25 mouse cellular contexts compared by ENCODE assay signal in genomic region chr11:99690463-99690862, GRCm38 (mm10). TPM values are rescaled to one million over a fixed set of nuclear protein-coding genes. Genes with fewer than 3 reads are reported as not detected.
DNase-seq lines count a peak whose midpoint lies in the region; TF ChIP-seq lines count a peak whose summit lies in the region.
"Had no signal": no experiment of that assay in that cellular context is flagged by ENCODE, and none has a peak within 500 bp of the region (broad histone marks: within the 10 kb centered on the region; RNA-seq: fewer than 3 reads in every experiment).

TSS of gene Gm14190 (minus strand) at chr11:99690740.

- peak; percentile 79 for DNase-seq in heart, adult 11 months
- no peak for DNase-seq in heart, postnatal 4 days
- DNase-seq in ovary, postnatal 14 days (ENCODE audit: low spot score): no peak
- DNase-seq: adrenal gland, adult 2 months; adrenal gland, adult 8-10 months; adrenal gland, postnatal 10 days; adrenal gland, postnatal 14 days; adrenal gland, postnatal 25 days; adrenal gland, postnatal 36 days; B cell, adult 2 months; cerebellum, adult 11 months; cerebellum, adult 11-12 months; cerebellum, adult 18-20 months had no signal

- peaks cover 6% of the 10 kb centered on the region for H3K27me3 ChIP-seq in myocyte (ENCODE audit: control insufficient read depth, insufficient read depth, insufficient read length)

- H3K4me2 ChIP-seq in myocyte (ENCODE audit: low read depth): no peak within 1 kb of the TSS

- TF ChIP-seq POLR2A in myocyte (IDR thresholded peaks at IDR 0.05; ENCODE audit: insufficient read length, low read depth): no peak

- no peak within 1 kb of the TSS for H3K4me3 ChIP-seq in myocyte

- no peaks in the 10 kb centered on the region for H3K79me2 ChIP-seq in myocyte (ENCODE audit: control insufficient read depth, insufficient read depth)

- H3ac ChIP-seq in myocyte (ENCODE audit: control insufficient read depth, insufficient read length): no peak within 1 kb of the TSS

- no peaks in the 10 kb centered on the region for H3K36me3 ChIP-seq in myocyte (ENCODE audit: control insufficient read depth, insufficient read depth)
- H3K36me3 ChIP-seq: G1E had no signal

TF ChIP-seq in myocyte, 11 proteins besides CTCF, POLR2A, EP300 and RAD21:
- no peak for TF ChIP-seq MAX (IDR thresholded peaks at IDR 0.05; ENCODE audit: low read depth)
- no peak for TF ChIP-seq USF1 (IDR thresholded peaks at IDR 0.05; ENCODE audit: low read depth)
- no peak for TF ChIP-seq POLR2AphosphoS2 (IDR thresholded peaks at IDR 0.05; ENCODE audit: insufficient read length, low read depth)
- no peak for TF ChIP-seq SRF (IDR thresholded peaks at IDR 0.05; ENCODE audit: control insufficient read depth, insufficient read length, low read depth)
- no peak for TF ChIP-seq E2F4 (IDR thresholded peaks at IDR 0.05; ENCODE audit: insufficient read depth)
- TF ChIP-seq TCF3 (IDR thresholded peaks at IDR 0.05; ENCODE audit: insufficient read length, low read depth): no peak
- TF ChIP-seq REST (IDR thresholded peaks at IDR 0.05; ENCODE audit: insufficient read depth, insufficient read length): no peak
- TF ChIP-seq MYOD1 (IDR thresholded peaks at IDR 0.05; ENCODE audit: control insufficient read depth in 1 of 3, insufficient read length in 2 of 3, low read depth in 2 of 3): peak in 1 of 3 experiments; percentile 43
- TF ChIP-seq CEBPB (IDR thresholded peaks at IDR 0.05; ENCODE audit: insufficient read depth, poor library complexity, severe bottlenecking): no peak
- TF ChIP-seq TCF12 (IDR thresholded peaks at IDR 0.05; ENCODE audit: insufficient read depth, poor library complexity, severe bottlenecking): no peak
- TF ChIP-seq MYOG (IDR thresholded peaks at IDR 0.05; ENCODE audit: control insufficient read depth in 1 of 3, insufficient read depth in 1 of 3, insufficient read length in 2 of 3, low read depth in 2 of 3): peak in 2 of 3 experiments; percentile 18 to 68

RNA-seq across cellular contexts. Expression of gene Gm14190, which starts in this region (rescaled TPM):
- total RNA-seq in heart, postnatal 4 days (2021): not detected
- not detected for polyA plus RNA-seq in myocyte (2012; fragmentation: generic; extraction: Trizol)
- total RNA-seq: adrenal gland, adult 18-20 months; adrenal gland, adult 2 months; adrenal gland, adult 8-10 months; adrenal gland, postnatal 10 days; adrenal gland, postnatal 14 days; adrenal gland, postnatal 25 days; adrenal gland, postnatal 36 days; adrenal gland, postnatal 4 days; CH12.LX; ES-E14; G1E; MEL had no signal
- polyA plus RNA-seq: activated CD4-positive, CD25-positive, alpha-beta regulatory T cell, adult 4 months; adrenal gland, adult 2 months; brain, embryonic 14.5 days; C2C12; CD4-positive, CD25-positive, alpha-beta regulatory T cell, adult 4 months; G1E; Patski had no signal
